Mouse (Mus musculus) liver, embryonic 12.5 days (tissue): ENCODE data around the gene Gm10392. TPM values are rescaled to one million over a fixed set of nuclear protein-coding genes. Genes with fewer than 3 reads are reported as not detected.

Experiments
- ATAC-seq: fragments of 200-750 bp; cut with Nextera tagmentation; 2 replicates; pipeline ENCODE4 v1.8.0; 2017; ENCODE audit warnings: moderate number of reproducible peaks, mild to moderate bottlenecking, moderate library complexity
- H3K27ac ChIP-seq: fragments of 300-500 bp; sonication (generic); 2 replicates; pipeline ENCODE4 v1.5.1; 2016; ENCODE audit warnings: mild to moderate bottlenecking
- H3K27me3 ChIP-seq: fragments of 300-500 bp; sonication (generic); replicated peaks from 2 replicates; pipeline ENCODE4 v1.6.1; 2016; ENCODE audit warnings: mild to moderate bottlenecking, moderate library complexity
- H3K36me3 ChIP-seq: fragments of 300-500 bp; sonication (generic); 2 replicates; pipeline ENCODE4 v1.6.1; 2016; ENCODE audit warnings: mild to moderate bottlenecking, moderate library complexity
- H3K4me1 ChIP-seq: fragments of 300-500 bp; sonication (generic); 2 replicates; pipeline ENCODE4 v1.6.1; 2016
- H3K4me2 ChIP-seq: fragments of 300-500 bp; sonication (generic); 2 replicates; pipeline ENCODE4 v1.6.1; 2016; ENCODE audit warnings: mild to moderate bottlenecking, moderate library complexity
- H3K4me3 ChIP-seq: fragments of 300-500 bp; sonication (generic); 2 replicates; pipeline ENCODE4 v1.5.1; 2016; ENCODE audit warnings: mild to moderate bottlenecking, moderate library complexity
- H3K9ac ChIP-seq: fragments of 300-500 bp; sonication (generic); 2 replicates; pipeline ENCODE4 v1.6.1; 2016; ENCODE audit warnings: mild to moderate bottlenecking, moderate library complexity
- H3K9me3 ChIP-seq: fragments of 300-500 bp; sonication (generic); replicated peaks from 2 replicates; pipeline ENCODE4 v1.6.1; 2016; ENCODE audit warnings: mild to moderate bottlenecking, moderate library complexity
- WGBS: fragments of 180-500 bp; shearing (Covaris S2); methylation state at CpG from one replicate; pipeline ENCODE4 v1.1.7; 2016; ENCODE audit not compliant: insufficient replicate concordance; 5-methylcytosine and 5-hydroxymethylcytosine counted together
- polyA plus RNA-seq: library from polyadenylated mRNA; unstranded; fragments of >200 nt; fragmentation: Nextera tagmentation; extraction: Ambion mirVana; gene quantifications from 2 replicates; pipeline ENCODE4 v1.2.1, GENCODE M21; 2016

Gene Gm10392
- polyA plus RNA-seq, 1 experiment from 2014 or later: 0.19 TPM

DNA sequence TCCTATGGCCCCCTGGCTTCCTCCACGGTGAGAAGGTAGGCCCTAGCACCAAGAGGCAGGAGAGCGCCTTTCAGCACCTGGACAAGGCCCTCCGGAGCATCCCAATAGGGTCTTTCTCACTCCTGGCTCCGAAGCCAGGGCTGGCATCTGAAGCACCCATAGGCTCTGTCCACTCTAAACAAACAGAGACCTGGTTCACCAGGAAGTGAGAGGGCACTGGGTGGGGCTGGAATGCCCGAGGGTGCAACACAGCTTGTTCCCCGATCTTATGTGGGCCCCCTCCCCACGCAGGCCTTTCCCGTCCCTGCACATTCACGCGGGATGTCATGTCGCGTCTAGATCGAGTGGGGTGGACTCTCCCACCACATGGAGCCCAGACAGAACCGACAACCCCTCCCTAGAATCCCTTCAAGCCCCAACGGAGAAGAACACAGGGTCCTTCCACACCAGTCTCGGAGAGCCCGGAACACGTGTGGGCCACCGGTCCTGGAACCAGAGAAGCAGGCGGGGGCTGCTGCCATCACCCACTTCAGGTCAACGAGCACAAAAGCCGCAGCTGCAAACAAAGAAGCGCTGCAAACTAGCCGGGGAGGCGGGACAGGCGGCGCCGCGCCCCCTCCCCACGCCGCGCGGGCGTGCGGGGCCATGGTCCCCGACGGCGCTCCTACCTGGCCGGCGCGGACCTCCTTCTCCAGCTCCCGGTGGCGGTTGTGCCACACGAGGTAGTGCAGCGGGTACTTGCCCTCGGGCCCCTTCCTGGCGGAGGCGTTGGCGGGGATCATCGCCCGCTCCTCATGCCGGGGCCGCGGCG lies 30.0 kb downstream of the Gm10392 start:
- no peak for ATAC-seq
- peak overlapping the region; percentile 76 for H3K4me3 ChIP-seq
- H3K4me2 ChIP-seq: peak overlapping the region; percentile 99
- H3K36me3 ChIP-seq: no peaks in the 10 kb centered on the region
- no peaks in the 10 kb centered on the region for H3K9me3 ChIP-seq
- H3K27ac ChIP-seq: no peak overlapping the region
- peak overlapping the region; percentile 80 for H3K9ac ChIP-seq
- 4% methylated on average over 54 of the region's 55 CpGs for WGBS
- peaks cover 55% of the 10 kb centered on the region for H3K4me1 ChIP-seq
- H3K27me3 ChIP-seq: peaks cover 29% of the 10 kb centered on the region

GRCm38 (mm10) chr11:77486798-77487197 lies 32.2 kb downstream of the Gm10392 start:
- Histone ChIP-seq H3K4me2 (no peak overlapping the region), H3K4me3 (no peak overlapping the region), H3K27ac (no peak overlapping the region), H3K9ac (no peak overlapping the region), H3K4me1 (peaks cover 49% of the 10 kb centered on the region), H3K27me3 (peaks cover 29% of the 10 kb centered on the region), H3K36me3 (no peaks in the 10 kb centered on the region), H3K9me3 (no peaks in the 10 kb centered on the region)
- no peak for ATAC-seq
- 82% methylated on average over 5 of the region's 5 CpGs for WGBS

DNA sequence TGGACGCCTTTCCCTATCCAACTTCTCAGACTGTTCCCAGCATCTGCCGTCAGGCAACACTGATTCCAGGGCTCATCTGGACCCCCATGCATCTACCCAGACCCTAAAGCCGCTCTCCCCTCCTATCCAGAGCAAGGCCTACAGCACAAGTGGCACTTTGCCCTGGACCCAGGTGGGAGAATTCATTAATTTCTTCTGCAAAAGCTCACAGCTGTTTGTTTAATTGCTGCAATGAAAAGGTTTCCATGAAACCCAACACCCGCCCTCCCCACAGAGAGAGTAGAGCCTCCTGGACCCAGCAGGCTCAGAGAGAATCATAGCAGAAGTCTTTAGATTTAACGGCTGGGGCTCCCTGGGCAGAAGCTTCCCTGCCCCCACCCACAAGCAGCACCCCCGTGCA lies 33.8 kb downstream of the Gm10392 start:
- Histone ChIP-seq H3K9me3 (no peaks in the 10 kb centered on the region), H3K9ac (no peak overlapping the region), H3K36me3 (no peaks in the 10 kb centered on the region), H3K4me3 (no peak overlapping the region), H3K27me3 (peaks cover 21% of the 10 kb centered on the region), H3K4me2 (no peak overlapping the region), H3K27ac (no peak overlapping the region), H3K4me1 (peaks cover 34% of the 10 kb centered on the region)
- WGBS: 70% methylated on average over 6 of the region's 6 CpGs
- no peak for ATAC-seq

DNA sequence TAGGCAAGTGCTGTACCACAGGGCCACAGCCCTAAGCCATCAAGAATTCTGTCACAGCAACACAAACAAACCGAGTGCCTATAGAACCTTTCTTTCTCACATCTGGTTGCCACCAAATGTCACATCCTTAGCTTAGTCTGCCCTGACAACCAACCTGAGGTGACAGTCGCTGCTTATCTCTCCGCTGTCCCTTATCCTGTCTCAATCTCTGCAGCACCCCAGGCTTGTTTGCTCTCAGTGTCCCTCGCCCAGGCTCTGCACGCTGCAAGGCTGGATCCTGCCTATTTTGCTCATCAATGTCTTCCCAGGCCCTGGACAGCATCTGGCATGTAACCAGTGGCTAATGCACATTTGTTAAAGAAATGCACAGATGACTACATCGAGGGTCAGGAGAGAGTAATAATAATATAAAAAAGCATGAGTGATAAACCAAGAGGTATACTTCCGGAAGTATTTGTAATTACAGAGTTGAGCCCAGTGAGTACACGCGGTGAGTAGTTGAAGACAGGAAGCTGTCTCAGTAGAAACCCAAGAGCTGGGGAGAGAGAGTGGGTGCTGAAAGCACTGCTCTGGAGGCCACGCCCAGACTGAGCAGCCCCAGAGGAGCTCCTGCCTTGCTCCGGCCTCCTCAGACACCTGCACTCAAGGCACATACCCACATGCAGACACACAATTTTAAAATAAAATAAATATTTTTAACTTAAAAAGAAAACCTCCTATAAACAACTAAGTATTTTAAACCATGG lies 35.3 kb downstream of the Gm10392 start:
- H3K4me1 ChIP-seq: peaks cover 20% of the 10 kb centered on the region
- H3K9ac ChIP-seq: no peak overlapping the region
- no peaks in the 10 kb centered on the region for H3K9me3 ChIP-seq
- H3K4me2 ChIP-seq: no peak overlapping the region
- H3K27me3 ChIP-seq: peaks cover 7% of the 10 kb centered on the region
- WGBS: 44% methylated on average over 11 of the region's 11 CpGs
- H3K4me3 ChIP-seq: no peak overlapping the region
- H3K36me3 ChIP-seq: no peaks in the 10 kb centered on the region
- H3K27ac ChIP-seq: no peak overlapping the region
- ATAC-seq: no peak

DNA sequence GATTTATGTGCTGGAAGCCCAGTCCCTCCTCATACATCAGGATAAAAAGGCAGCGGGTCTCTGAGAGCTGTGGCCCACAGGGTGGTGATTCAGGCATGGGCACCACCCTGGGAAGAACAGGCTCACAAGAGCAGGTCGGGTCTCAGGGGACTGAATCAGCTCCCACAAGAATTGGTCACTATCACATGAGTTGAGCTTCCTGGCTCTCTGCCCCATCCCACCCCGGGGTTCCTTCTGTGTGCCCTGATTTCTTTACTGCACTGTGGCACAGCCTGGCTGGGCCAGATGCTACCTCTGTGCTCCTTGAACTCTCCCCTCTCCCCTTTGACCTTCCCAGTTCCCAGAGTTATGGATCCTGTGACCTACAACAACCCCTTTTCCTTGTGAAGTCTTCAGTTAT lies 36.0 kb downstream of the Gm10392 start:
- 43% methylated on average over 3 of the region's 3 CpGs for WGBS
- Histone ChIP-seq H3K27ac (no peak overlapping the region), H3K9ac (no peak overlapping the region), H3K4me3 (no peak overlapping the region), H3K27me3 (peaks cover under 1% of the 10 kb centered on the region; the same call in 1 of the 2 replicates), H3K36me3 (no peaks in the 10 kb centered on the region), H3K9me3 (no peaks in the 10 kb centered on the region), H3K4me1 (peaks cover 14% of the 10 kb centered on the region; the same call in 1 of the 2 replicates), H3K4me2 (no peak overlapping the region)
- no peak for ATAC-seq

DNA sequence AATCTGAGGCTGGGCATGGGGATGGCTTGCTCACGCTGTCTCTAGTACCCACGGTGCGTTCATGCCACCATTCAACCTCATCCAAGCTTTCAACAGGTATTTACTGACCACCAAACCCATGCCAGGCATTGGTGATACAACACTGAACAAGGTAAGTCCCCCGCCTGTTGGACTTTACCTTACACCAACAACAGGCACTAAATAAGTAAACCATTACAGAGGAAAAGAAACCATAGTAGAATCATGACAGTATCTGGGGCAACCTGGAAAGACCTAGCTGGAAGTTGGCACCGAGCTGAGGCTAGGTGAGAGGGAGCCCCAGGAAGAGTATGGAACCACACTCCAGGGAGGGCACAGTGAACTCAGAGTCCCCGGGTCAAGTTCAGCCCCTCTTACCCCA lies 42.1 kb downstream of the Gm10392 start:
- Histone ChIP-seq H3K4me3 (no peak overlapping the region), H3K27ac (no peak overlapping the region), H3K9ac (no peak overlapping the region), H3K9me3 (no peaks in the 10 kb centered on the region), H3K36me3 (peaks cover 18% of the 10 kb centered on the region; the same call in 1 of the 2 replicates), H3K4me1 (no peaks in the 10 kb centered on the region), H3K27me3 (no peaks in the 10 kb centered on the region), H3K4me2 (no peak overlapping the region)
- no peak for ATAC-seq
- WGBS: 72% methylated on average over 6 of the region's 6 CpGs

DNA sequence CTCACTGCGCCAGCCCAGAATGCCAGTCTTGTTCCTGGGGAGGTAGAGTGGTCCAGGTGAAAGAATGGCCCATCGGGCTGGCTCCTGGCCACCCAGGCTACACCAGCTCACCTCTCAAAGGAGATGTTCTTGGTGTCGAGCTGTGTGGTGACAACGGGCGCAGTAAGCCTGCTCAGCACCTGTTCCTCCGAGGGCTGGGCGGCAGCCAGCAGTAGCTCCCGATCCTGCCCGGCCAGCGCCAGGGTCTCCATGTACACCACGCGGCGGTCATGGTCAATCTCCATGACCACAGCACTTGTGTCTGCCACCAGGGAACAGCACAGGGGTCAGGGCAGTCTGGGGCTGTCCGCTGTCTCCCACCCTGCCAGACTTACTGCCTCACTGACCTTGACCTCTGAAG lies 42.8 kb downstream of the Gm10392 start:
- Histone ChIP-seq H3K9ac (no peak overlapping the region), H3K4me3 (no peak overlapping the region), H3K4me1 (no peaks in the 10 kb centered on the region), H3K9me3 (no peaks in the 10 kb centered on the region), H3K36me3 (peaks cover 22% of the 10 kb centered on the region; the same call in 1 of the 2 replicates), H3K27ac (no peak overlapping the region), H3K27me3 (no peaks in the 10 kb centered on the region), H3K4me2 (no peak overlapping the region)
- ATAC-seq: no peak
- WGBS: 94% methylated on average over 14 of the region's 14 CpGs

GRCm38 (mm10) chr11:77472775-77473174 lies 46.2 kb downstream of the Gm10392 start:
- no peak overlapping the region for H3K4me3 ChIP-seq
- H3K9ac ChIP-seq: no peak overlapping the region
- peaks cover 24% of the 10 kb centered on the region; the same call in 1 of the 2 replicates for H3K36me3 ChIP-seq
- no peaks in the 10 kb centered on the region for H3K9me3 ChIP-seq
- no peak overlapping the region for H3K4me2 ChIP-seq
- 85% methylated on average over 16 of the region's 16 CpGs for WGBS
- no peak overlapping the region for H3K27ac ChIP-seq
- peaks cover 17% of the 10 kb centered on the region for H3K27me3 ChIP-seq
- no peak for ATAC-seq
- H3K4me1 ChIP-seq: peaks cover 3% of the 10 kb centered on the region

GRCm38 (mm10) chr11:77471407-77471806 lies 47.6 kb downstream of the Gm10392 start:
- no peak overlapping the region for H3K4me2 ChIP-seq
- H3K4me3 ChIP-seq: no peak overlapping the region
- H3K36me3 ChIP-seq: peaks cover 24% of the 10 kb centered on the region; the same call in 1 of the 2 replicates
- ATAC-seq: no peak
- H3K9me3 ChIP-seq: no peaks in the 10 kb centered on the region
- H3K27me3 ChIP-seq: peaks cover 30% of the 10 kb centered on the region
- no peak overlapping the region for H3K27ac ChIP-seq
- H3K9ac ChIP-seq: no peak overlapping the region
- peaks cover 14% of the 10 kb centered on the region for H3K4me1 ChIP-seq
- WGBS: 78% methylated on average over 29 of the region's 29 CpGs

GRCm38 (mm10) chr11:77468397-77468796 lies 50.6 kb downstream of the Gm10392 start:
- 75% methylated on average over 9 of the region's 9 CpGs for WGBS
- Histone ChIP-seq H3K4me1 (peaks cover 14% of the 10 kb centered on the region), H3K4me2 (no peak overlapping the region), H3K9ac (no peak overlapping the region), H3K27ac (no peak overlapping the region), H3K9me3 (no peaks in the 10 kb centered on the region), H3K4me3 (no peak overlapping the region), H3K27me3 (peaks cover 61% of the 10 kb centered on the region), H3K36me3 (peaks cover 20% of the 10 kb centered on the region; the same call in 1 of the 2 replicates)
- no peak for ATAC-seq

DNA sequence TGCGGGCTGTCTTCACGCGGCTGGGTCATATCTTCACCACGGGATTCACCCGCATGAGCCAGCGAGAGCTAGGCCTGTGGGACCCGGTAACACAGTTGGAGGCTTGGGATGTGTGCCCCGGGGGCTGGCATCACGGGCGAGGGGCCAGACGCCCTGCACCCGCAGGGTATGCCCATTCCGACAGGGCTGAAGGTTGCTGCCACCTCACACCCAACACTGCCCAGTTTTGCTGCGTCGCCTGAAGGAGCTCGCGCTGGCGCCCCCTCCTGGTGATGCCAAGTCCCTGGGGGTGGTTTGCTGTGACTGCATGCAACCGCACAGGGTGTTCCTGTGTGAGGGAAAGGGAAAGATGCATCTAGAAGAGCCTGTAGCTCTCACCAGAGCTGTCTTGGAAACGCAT lies 51.2 kb downstream of the Gm10392 start:
- peak overlapping the region; percentile 20; the same call in 1 of the 2 replicates for H3K4me3 ChIP-seq
- H3K4me2 ChIP-seq: peak overlapping the region; percentile 54
- 12% methylated on average over 20 of the region's 20 CpGs for WGBS
- no peak for ATAC-seq
- H3K9me3 ChIP-seq: no peaks in the 10 kb centered on the region
- peaks cover 14% of the 10 kb centered on the region; the same call in 1 of the 2 replicates for H3K36me3 ChIP-seq
- H3K27ac ChIP-seq: no peak overlapping the region
- H3K27me3 ChIP-seq: peaks cover 67% of the 10 kb centered on the region
- H3K4me1 ChIP-seq: peaks cover 17% of the 10 kb centered on the region
- no peak overlapping the region for H3K9ac ChIP-seq

- H3K9me3 ChIP-seq: no peaks in the 10 kb centered on the region
- WGBS: 4% methylated on average over 25 of the region's 25 CpGs
- no peak overlapping the region for H3K9ac ChIP-seq
- peaks cover 23% of the 10 kb centered on the region for H3K4me1 ChIP-seq
- no peak overlapping the region for H3K27ac ChIP-seq
- H3K36me3 ChIP-seq: peaks cover 8% of the 10 kb centered on the region; the same call in 1 of the 2 replicates
- peak overlapping the region; percentile 20; the same call in 1 of the 2 replicates for H3K4me3 ChIP-seq
- peaks cover 73% of the 10 kb centered on the region for H3K27me3 ChIP-seq
- H3K4me2 ChIP-seq: peak overlapping the region; percentile 54
- peak; percentile 53 for ATAC-seq
These were observed 51.8 kb downstream of the Gm10392 start for GRCm38 (mm10) chr11:77467157-77467556.
